Mouse (Mus musculus) olfactory bulb, adult 2 months (tissue): Measurements from ENCODE around the gene Rybp.

ENCODE experiments used
- CTCF ChIP-seq: fragments of 200-500 bp; IDR thresholded peaks from 2 replicates; pipeline ENCODE4 v1.5.1; 2012; ENCODE audit warnings: low read depth, mild to moderate bottlenecking, low read length, moderate library complexity; ENCODE audit not compliant: insufficient read depth
- POLR2A ChIP-seq: fragments of 200-500 bp; IDR thresholded peaks from 2 replicates; pipeline ENCODE4 v1.6.1; 2012; ENCODE audit warnings: mild to moderate bottlenecking, low read depth, low read length, moderate library complexity; ENCODE audit not compliant: insufficient read depth

- TF ChIP-seq CTCF (no peak), POLR2A (no peak)
These were observed 97.0 kb downstream of the Rybp start for GRCm38 (mm10) chr6:100190310-100190709.
